Mouse (Mus musculus): ENCODE results near the gene Akr1b3.

The Akr1b3 gene

DNA sequence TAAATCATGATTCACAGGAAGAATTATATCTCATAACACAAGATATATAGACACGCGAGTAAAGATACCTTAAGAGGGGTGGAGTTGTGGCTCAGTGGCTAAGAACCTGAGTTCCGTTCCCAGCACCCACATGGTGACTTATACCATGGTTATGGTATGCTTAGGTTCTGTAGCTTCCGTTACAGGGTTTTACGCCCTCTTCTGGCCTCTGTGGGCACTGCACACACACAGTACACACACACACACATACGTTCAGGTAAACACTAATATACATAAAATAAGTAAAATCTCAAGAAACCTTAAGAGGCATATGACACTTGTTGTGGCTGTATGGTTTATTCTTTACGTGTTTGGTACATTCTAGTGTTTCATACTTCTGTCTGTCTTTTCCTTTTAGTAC is 4.8 kb upstream of the Akr1b3 start:
- DNase-seq (ENCODE audit: low read depth) = no peak

DNA sequence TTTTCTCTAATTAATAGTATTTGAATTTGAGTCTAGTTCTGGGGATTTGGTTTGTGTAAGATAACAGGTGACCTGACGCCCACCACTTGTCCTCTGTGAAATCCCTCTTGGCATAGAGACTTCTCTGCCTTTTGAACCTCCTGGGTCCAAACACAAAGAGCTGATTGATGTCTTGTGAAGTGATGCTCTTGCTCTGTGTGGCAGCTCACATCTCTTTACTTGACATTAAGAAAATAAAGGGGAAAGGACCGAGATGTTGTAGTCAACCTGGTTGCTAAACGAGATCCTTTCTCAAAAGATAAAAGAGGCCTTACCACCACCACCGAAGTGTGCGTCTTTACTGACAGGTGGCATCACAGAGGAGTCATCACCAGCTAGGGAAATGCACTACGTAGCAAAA is 1.4 kb upstream of the Akr1b3 start:
- peak; percentile 24 for DNase-seq (ENCODE audit: low read depth)

DNA sequence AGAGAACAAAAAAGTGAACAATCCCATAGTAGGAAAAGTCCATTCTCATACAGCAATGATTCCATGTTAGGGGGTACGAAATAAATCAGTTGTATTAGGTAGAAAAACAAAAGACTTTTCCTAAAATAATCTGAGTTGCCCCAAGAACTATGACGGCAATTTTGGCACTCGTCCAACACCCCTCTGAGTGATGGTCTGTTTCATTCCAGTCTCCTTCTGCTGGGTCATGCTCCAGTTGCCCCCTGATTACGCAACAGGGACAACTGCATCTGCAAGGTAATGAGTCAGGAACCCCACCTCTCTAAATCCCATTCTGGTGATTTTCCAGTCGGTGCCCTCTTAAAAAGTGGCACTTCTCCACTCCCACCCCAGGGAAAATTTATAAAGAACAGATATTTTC is 894 bp upstream of the Akr1b3 start:
- no peak for DNase-seq (ENCODE audit: low read depth)

DNA sequence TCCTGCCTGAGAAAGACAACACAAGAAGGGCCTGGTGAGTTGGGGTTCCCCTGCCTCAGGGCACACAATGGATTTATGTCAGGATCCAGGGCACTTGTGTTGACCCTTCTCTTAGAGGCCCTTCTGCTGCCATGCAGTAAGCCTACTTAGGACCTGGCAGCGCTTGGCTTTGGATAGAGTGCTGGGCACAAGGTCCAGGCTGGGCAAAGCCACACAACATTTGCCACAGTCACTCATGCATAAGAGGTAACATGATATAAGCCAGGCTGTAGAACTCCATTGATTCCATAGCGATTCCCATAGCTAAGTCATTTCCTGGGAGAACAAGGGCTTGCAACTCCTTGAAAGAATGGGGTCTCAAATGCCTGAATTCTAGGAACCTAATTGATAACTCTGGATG is 3.4 kb downstream of the Akr1b3 start:
- DNase-seq (ENCODE audit: low read depth) = no peak

DNA sequence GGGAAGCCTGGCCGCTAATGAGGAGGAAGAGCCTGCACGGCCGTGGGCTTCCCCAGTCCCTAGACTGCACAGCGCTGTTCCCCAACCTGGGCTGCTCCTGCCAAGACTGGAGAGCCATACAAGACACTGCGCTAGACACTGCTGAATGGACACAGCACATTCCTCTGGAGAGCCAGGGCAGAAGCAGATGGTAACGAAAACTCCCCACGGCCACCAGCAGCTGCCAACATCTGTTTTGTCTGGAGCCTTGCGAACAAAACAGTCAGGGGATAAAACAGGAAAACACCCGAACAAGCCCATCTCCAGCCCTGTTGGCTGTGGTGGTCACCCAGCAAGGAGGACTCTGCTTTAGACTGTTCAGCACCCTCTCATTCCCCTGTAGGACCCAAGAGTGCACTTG is 3.9 kb downstream of the Akr1b3 start:
- DNase-seq (ENCODE audit: low read depth) = no peak

DNA sequence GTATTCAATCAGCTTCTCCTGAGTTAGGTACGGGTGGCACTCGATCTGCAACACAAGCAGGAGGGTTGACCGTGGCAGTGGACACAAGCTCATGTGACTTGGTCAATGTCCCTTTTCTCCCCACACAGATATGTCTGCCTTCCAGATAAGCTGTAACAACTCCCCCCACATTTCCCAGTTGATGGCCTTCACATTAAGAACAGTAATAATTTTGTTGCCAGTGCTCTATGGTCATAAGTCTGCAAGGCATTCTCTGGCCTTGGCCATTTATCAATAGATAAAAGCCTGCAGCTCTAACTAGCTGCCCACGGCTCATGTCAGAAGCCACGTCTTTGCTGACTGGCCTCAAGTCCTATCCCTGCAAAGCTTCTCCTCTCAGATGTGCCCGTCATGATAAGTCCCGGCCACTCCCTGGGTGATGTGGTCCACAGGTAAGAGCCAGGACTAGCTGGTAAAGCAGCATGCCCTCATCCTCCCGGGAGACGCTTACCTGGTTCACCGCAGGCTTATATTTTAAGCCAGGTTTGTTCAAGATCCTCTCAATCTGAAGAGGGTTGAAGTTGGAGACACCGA is 7.2 kb downstream of the Akr1b3 start:
- DNase-seq (ENCODE audit: low read depth) = no peak

DNA sequence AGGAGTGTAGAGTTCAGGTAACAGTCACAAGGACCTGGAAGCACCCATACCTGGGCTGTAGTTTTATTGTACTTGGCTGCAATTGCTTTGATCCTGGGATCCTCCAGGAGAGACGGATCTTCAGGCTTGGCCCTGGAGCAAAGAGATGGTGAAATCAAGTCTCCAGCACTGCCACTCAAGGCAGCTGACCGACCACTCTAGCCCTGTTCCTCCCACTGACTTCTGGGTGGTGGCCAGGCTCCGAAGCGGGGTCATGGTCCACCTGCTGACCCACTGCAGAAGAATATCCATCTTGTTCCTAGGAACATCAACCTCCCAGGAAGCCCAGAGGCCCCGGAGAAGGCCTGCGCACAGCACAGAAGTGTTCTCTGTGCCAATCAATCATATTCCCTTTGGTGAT is 7.8 kb downstream of the Akr1b3 start:
- no peak for DNase-seq (ENCODE audit: low read depth)

DNA sequence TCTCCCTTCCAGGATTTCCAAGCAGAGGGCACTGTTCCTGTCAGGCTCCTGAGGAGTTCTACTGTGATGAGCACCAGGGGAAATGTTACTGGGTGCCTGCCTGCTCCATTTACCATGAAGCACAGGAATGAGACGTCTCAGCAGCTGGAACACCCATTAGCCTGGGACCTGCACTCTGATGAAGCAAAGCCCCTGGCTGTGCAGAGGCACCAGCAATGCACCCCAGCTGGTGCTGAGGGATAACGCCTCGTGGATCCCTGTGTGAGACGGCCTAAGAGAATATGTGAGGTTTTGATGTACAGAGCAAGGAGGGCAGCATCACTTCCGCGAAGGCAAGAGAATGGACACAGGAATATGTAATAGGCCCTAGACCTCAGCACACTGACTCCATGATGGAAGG is 10.5 kb downstream of the Akr1b3 start:
- no peak for DNase-seq (ENCODE audit: low read depth)

DNA sequence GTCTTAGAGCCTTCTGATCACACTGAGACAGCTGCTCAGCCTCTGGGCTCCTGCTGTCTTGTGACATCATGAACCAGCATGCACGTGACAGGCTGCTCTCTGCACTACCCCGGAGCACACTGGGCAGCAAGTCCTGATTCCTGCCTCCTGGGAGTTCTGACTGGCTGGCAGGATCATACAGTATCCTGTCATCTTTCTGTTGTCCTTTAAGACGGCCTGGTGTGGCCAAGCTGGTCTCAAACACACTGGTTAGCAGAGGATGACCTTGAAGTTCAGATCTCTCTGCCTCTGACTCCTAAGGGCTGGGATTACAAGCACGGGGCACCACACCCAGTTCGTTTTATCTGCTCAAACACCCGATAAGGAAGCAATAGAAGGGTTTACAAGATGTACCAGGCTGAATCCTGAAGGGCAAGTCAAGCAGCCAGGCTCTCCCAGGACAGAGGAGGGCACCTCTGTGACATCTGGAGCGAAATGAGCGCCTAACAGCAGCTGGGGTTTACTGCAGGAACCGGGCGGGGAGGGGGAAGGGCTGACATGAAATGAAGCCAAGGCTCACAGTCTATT is 12.5 kb downstream of the Akr1b3 start:
- DNase-seq (ENCODE audit: low read depth) = no peak

DNA sequence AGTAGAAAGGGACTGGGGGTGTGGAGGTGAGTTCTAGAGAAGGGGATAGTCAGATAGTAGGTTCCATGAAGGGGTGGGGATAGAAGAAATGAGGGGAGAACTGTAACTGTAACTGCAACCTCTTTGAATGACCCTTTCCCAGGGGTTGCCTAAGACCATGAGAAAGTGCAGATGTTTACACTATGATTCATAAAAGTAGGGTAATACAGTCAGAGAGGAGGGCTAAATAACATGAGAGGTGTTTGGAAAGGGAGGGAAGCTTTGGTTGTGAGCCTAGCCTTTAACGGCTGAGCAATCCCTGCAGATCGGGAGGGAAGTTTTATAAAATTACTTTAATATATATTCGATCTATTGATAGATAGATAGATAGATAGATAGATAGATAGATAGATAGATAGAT is 20.2 kb downstream of the Akr1b3 start:
- DNase-seq (ENCODE audit: low read depth) = no peak

DNA sequence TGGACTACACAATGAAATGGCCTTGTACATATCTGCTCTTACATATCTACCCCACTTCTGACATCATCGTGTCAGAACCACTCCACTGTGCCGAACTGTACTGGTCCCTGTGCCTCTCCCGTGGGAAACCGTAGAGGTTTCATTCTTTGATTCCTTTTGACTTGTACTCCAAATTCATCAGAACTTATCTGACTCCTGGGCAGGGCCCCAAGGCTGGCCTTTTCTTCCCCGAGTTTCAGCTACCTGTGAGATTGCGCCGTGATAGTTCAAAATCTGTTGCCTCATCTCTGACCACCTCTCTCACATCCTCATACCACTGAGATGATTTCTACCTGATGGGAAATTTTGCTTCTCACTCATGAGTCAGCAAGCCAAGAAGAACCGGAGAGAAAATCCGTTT is 21.8 kb downstream of the Akr1b3 start:
- DNase-seq (ENCODE audit: low read depth) = no peak

DNA sequence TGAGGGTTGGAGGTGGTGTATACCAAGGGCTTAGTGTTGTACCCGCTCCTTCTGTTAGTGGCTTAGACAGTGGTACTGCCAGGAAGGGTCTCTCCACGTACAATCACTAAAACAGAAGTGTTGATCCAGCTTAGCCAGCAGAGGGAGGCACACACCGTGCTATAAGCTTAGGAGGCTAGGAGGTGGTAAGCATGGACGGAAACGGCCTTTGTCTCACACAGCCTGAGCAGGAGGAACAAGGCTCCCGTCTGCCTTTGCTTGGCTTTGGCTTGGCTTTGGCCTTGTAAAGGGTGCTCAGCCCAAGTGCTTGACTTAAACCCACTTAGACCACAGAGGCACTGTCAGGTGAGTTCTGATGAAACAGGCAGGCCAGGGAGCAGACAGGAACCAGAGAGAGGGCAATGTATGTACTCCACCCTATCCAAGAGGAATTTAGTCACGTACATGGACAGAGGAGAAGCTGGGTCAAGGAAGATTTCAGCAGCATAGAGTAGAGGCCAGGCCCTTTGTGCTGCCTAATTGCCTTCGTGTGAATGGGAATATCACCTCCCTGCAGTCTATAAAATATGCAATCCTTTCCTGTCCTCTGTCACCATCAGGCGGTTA is 24.3 kb downstream of the Akr1b3 start:
- DNase-seq (ENCODE audit: low read depth) = peak; percentile 79

DNA sequence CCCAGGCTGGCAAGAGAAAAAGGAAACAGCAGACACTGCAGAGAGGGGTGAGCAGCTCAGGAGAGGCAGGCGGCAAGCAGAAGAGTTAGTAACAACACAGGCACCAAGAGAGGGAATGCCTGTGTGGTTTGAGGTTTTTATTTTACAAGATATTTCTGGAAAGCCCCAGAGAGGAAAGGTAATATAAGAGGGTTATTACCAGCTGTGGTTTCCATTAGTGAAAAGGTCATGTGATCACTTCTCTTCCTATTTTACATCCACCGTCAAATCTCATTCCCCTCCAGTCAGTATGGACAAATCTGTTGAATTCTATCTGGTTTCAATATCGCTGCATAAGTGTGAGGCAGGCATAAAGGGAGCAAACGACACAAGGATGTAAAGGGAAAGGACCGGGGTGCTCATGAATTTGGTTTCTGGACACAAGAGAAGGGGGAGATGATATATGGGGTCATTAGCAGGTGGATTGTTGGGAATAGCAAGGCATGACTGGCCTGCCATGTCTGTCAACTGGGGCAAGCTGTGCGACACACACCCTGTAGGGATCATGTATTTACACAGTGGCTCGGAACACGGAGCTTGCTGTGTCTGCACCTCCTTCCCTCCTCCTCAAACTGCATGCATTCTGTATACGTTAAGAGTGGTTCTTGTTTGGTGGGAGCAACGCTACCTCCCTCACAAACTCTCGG is 24.9 kb downstream of the Akr1b3 start:
- DNase-seq (ENCODE audit: low read depth) = no peak

DNA sequence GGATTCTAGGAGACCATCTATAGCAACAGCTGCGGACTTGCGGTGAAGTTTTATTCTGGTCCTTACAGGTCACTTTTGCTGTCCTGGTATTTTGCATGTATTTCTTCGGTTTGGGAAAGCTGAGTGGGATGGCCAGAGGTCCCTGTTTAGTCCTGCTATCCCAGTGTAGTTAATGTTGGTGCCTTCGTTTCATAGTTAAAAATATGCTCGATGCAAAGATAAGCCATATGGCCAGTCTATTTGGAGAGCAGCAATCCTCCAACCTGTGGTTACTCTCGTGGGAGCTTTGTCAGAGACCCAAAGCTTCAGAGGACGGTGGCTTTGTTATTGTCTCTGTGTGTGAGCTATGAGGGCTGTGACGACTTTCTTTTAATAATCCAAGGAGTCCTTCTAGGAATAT is 26.6 kb downstream of the Akr1b3 start:
- DNase-seq (ENCODE audit: low read depth) = no peak

DNA sequence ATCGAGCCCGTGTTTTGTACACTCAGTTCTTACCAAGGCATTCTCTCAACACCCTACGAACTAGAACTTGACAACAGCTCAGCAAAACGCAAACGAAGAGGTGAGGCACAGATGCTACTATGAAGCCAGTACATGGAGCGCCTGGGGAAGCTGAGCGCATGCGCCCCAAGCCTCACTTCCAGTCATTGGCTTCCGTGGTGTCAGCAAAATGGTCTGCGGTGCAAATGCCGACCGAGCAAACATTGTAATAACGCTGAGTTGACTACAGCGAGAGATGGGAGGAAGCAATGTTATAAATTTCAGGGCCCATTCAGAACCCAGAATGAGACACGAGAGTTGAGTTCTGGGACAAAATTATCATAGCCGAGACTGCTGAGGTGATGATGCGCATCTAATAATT is 27.2 kb downstream of the Akr1b3 start:
- no peak for DNase-seq (ENCODE audit: low read depth)

DNA sequence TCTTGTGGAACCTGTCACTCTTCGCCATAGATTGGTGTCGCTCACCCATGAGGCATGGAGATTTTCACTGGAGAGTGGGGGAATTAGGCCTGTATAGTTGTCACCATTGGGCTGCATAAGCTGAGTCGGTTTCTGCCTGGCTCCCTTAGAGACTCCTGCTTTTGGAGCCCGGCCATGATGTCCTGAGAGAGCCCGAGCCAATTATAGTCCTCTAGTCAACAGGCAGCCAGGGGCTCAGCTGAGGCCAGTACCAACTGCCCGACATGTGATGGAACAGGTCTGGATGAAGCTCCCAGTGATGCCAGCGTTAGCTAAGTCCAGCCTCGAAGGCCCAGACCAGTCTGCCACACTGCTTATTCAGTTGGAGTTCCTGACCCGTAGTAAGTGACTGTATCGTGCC is 29.2 kb downstream of the Akr1b3 start:
- no peak for DNase-seq (ENCODE audit: low read depth)

DNA sequence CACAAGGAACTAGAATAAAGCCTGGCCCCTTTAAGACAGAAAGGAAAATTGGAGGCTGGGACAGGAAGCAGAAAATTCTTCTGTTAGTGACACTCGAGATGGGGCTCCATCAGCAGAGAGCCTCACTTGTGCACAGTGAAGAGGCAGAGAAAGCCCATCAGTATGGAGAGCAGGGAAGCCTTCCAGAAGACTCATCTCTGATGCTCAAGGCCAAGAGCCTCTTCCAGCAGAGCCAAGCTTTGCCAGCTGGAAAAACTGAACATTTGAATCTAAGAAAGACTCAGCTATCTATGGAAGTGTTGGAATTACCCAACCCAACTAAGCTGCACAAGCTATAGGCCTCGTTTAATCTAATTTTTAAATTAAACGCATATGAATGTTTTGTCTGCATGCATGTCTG is 30.4 kb downstream of the Akr1b3 start:
- DNase-seq (ENCODE audit: low read depth) = no peak

DNA sequence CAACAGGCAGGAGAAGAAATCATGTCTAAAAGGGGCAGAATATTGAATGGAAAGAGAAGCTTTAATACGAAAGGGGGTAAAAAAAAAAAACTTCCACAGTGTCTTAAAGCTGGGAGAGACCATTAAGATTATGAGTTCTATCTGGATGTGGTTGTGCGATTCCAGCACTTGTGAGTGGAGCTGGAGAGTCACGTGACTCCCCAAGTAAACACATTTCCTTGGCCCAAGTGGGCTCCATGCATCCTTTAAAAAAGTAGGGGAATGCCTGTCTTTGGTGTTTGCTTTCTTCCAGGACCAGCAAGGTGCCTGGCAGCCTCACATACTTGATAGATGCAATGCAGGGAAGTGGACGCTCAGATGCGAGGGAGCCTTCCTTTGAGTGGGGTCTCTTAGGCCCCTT is 38.9 kb downstream of the Akr1b3 start:
- no peak for DNase-seq (ENCODE audit: low read depth)

DNA sequence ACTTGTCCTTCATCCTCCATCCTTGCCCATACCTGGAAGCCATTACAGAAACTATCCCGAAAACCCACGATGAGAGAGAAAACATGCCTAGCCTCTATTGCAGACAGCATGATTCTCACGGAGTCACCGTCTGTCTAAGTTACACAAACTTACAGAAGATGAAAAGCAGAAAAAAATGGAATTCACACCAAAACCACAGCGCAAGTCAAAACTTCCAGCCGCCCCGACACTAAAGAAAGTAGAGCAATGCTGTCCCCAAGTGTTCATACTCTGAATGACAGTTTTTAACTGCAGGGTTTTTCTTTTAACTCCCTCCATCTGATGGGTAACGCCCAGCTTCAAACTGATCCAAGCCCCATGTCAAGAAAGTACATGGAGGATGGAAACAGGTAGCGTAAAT is 39.6 kb downstream of the Akr1b3 start:
- peak; percentile 76 for DNase-seq (ENCODE audit: low read depth)

DNA sequence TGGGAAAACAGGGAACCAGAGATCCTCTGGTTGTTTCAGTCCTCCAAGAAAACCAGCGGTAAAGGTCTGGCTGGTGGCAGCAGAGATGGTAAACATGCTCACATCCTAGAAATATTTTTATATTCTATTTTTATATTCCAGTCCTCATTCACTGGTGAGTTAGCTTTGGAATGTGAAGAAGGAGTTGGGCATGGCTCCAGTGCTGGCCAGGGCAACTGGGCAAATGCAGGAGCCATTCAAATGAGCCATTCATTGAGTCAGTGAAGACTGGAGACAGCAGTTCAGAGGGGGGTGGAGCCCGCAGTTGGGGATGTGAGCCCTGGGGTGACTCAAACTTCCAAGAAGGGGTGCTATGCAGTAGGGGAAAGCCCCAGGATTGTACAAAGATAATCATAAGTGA is 42.9 kb downstream of the Akr1b3 start:
- DNase-seq (ENCODE audit: low read depth) = no peak

DNA sequence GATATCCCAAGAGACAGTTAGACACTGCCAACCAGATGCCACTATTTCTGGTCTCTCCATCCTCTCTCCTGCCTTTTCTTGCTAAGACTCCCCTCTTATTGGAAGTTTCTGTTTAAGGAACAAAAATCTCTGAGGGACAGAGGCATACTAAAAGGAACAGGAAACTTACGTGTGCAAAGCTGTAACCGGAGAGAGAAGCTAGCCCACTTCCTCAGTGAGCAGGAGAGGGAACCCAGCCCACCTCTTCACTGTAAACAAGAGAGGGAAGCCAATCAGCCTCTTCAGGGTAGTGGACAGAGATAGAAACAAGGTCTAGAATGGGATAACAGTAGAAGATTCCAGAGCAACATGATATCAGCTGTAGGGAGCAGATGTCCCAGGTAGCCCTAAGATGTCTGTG is 44.2 kb downstream of the Akr1b3 start:
- peak; percentile 9 for DNase-seq (ENCODE audit: low read depth)

DNA sequence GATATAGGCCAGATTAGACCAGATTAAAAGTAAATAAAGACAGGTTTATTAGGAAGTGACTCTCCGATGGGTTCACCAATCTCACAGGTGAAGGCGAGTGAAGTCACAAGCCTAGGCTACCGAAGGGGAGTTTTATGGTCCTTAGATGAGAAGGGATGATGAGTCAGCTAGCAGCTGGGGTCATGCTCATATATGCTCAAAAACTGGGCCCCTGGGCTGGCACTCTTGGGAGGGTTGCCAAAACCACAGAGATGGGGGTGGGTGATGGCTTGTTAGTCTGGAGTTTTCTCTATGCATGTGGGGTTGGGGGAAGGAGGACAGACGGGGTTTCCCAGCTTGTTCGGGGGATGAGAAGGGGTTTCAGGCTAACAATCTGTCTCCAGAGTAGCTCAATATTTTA is 44.8 kb downstream of the Akr1b3 start:
- DNase-seq (ENCODE audit: low read depth) = no peak

DNA sequence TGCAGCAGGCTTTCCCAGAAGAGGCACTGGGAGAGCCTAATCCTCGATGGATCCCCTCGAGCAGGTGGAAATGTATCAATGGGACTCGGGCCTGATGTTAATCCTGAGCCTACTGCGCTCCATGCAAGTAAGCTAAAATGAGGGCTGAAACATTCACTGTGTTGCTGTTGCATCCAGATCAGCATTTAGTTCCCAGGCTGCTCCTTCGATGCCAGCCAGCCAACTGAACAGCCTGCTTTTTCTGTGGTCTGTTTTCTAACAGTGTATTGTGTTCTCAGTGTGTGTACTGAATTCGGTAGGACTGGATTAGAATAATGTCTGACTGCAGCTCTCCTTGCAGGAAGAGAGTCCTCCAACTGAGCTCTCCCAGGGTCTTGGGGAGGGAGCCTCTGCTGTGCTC is 46.6 kb downstream of the Akr1b3 start:
- DNase-seq (ENCODE audit: low read depth) = no peak

DNA sequence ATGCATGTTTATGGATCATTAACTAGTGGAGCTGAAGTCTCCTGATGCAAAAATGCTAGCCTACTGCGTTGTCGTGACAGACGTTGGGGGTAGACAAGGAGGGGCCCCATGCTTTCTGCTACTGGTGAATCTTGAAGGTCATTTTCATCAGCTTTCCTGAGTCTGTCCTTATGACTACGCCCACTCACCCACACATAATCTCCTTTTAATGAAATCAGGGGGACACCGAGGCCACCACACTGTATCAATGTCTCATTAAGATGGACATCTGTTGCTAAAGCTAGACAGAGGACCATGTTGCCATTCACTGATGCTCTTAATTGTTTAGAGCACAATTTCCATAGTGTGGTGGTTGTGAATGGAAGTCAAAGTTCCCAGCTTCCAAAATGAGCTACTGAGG is 58.7 kb downstream of the Akr1b3 start:
- no peak for DNase-seq (ENCODE audit: low read depth)
